Mouse (Mus musculus): ENCODE data around the gene Abcc4.

- 0 out of 2 replicates have a peak, but pooled peaks have one; percentile 5 for TF ChIP-seq CTCF (IDR thresholded peaks at IDR 0.05; ENCODE audit: low read depth)
- TF ChIP-seq EP300 (IDR thresholded peaks at IDR 0.05; ENCODE audit: low read depth): no peak
Observed at GRCm38 (mm10) chr14:118436791-118437155, 269.2 kb downstream of the Abcc4 start.

All from liver, postnatal 0 days (tissue).